Mouse (Mus musculus): ENCODE results near the gene Gm15446.
"Not testable (repeated sequence)": the region's sequence is repeated elsewhere in the genome, so short reads cannot be mapped to it uniquely, and the experiment has no call there.

Gene Gm15446

DNA sequence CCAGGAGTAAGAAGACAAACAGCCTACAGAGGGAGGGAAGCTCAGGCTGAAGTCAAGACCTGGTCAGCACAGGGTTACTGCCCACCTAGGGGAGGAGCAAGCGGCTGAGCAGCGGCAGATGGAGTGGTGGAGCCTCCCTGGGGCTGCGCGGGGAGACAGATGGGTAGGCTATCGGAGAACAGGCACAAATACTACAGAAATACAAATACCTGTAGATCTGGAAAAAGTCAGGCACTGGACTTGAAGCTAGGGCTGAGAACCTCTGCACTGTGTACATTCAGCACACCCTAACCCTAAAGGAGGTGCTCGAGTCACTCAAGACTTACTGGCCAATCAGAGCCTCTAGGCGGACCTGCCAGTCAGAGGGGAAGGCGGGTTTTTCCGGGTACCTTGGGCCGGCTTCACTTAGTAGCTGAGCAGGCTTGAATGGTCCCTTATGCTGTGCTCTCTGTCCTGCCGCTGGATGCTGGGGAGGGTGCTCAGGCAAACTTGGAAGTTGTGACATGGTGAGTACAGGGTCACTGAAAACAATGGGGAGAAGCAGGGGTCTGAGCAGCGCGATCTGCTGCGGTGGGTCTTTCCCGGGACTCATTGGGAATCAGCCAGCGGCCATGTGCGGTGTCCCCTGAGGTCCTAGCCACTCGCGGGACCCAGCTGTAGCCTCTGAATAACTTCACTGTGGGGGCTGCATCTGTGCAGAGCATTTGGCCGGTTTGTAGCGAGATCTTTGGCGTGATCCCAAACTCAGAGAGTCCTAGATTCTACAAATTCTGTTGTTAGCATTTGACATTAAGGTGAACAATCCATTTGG lies at the start of gene Gm15446:
Gene Gm15446, plus strand, starts transcription at position 140 of the 811 bp plus-strand sequence.
- DNase-seq (ENCODE audit: low spot score in 2 of 2): peak; percentile 83 to 90

DNA sequence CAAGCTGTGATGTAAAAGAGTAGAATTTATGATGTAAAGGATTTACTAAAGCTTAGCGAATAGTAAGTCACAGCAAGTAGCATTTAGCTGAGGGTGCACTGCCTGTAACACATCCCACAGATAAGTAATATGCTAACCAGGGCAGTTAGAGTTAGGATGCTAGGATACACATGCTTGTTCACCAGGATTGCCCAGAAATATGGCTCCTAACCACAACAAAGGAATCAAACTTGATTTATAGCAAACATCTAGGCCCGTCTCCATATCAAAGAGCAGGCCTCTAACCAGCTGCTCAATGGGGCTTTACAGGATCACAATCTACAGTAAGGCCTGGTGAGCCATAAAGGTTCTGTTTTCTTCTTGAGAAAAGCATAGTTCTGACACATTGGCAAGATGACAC lies 929 bp downstream of the Gm15446 start:
- DNase-seq (ENCODE audit: low spot score in 2 of 2): not testable (repeated sequence)

DNA sequence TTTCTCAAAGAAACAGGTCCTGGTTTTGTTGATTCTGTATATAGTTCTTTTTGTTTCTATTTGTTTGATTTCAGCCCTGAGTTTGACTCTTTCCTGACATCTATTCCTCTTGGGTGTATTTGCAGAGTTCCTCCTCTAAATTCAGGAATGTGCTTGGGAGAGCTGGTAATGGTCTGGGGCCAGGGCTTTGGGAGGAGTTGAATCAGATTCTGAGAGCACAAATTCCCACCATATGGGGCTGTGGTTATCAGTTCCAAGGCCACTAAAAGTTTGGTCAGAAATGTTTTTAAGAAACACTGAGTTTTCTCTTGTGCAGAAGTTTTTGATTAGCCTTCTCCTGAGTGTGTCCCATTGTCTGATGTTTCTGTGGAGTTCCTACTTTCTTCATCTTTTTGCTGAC lies 1.7 kb downstream of the Gm15446 start:
- DNase-seq (ENCODE audit: low spot score in 2 of 2): no peak

DNA sequence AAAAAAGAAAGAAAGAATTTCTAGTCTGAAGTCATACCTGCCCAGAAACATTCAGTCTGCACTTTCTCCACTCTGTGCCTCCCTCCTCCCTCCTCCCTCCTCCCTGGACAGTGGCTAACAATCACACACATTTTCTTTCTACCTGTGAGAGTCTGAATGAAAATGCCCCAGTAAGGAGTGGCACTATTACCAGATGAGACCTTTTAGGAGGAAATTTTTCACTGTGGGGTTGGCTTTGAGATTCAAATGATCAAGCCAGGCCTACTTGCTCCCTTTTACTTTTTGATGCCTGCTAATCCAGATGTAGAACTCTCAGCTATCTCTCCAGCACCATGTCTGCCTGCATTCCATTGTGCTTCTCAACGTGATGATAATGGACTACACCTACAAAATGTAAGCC lies 27.1 kb downstream of the Gm15446 start:
- DNase-seq (ENCODE audit: low spot score in 2 of 2): no peak

DNA sequence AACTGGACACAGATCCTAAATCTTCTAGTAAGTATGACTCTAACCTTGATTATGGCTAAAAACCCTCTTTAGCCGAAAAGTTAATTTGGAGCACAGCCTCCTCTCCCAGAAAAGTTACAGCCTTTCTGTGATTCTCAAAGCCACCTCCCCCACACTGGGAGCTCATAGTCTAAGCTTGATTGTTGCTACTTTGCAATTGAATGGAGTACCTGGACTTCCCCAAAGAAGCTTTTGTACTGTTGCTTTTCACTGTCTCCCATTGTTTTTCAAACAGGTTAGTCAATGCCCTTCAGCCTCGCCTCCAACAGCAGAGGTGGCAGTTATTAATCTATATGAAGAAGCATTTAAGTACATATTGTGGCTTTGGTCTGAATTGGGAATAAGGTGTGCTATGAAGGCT lies 57.5 kb downstream of the Gm15446 start:
- not testable (repeated sequence) for DNase-seq (ENCODE audit: low spot score in 2 of 2)

All from spleen, postnatal 4 days (tissue).